ENCODE assay signal across 8 mouse cellular contexts in genomic region chr14:76164904-76165755, GRCm38 (mm10). TPM values are rescaled to one million over a fixed set of nuclear protein-coding genes. Genes with fewer than 3 reads are reported as not detected.
DNase-seq lines count a peak whose midpoint lies in the region; ATAC-seq and TF ChIP-seq lines count a peak whose summit lies in the region.

No protein-coding gene starts in this region.

- H3K79me2 ChIP-seq in C2C12 (ENCODE audit: control insufficient read depth, insufficient read depth), result no peaks in the 10 kb centered on the region

- H3K79me3 ChIP-seq in C2C12 (ENCODE audit: low read depth), result no peaks in the 10 kb centered on the region

- no peak for DNase-seq in heart, postnatal 25 days (ENCODE audit: low spot score)
- peak; percentile 59 for DNase-seq in embryonic facial prominence, embryonic 10.5 days (ENCODE audit: low spot score)
- DNase-seq in liver, postnatal 0 days, result no peak
- DNase-seq in stomach, postnatal 0 days (ENCODE audit: low spot score), result peak; percentile 65
- no peak for DNase-seq in T-cell, adult 2 months (ENCODE audit: low spot score)

- no peaks in the 10 kb centered on the region for H3K4me1 ChIP-seq in heart, embryonic 11.5 days (ENCODE audit: control insufficient read depth, insufficient read depth, low read length)
- H3K4me1 ChIP-seq in embryonic facial prominence, embryonic 10.5 days, result peaks cover 23% of the 10 kb centered on the region
- H3K4me1 ChIP-seq in hindbrain, embryonic 13.5 days (replicated peaks), result peaks cover 7% of the 10 kb centered on the region
- no peaks in the 10 kb centered on the region for H3K4me1 ChIP-seq in liver, postnatal 0 days (ENCODE audit: insufficient read depth)
- H3K4me1 ChIP-seq in stomach, postnatal 0 days (replicated peaks; ENCODE audit: control insufficient read depth, insufficient read depth), result no peaks in the 10 kb centered on the region

- ATAC-seq in heart, embryonic 11.5 days (replicated peaks; ENCODE audit: insufficient number of reproducible peaks, low FRiP score, low TSS enrichment), result no peak
- ATAC-seq in hindbrain, embryonic 13.5 days (ENCODE audit: low FRiP score), result peak; percentile 54
- no peak for ATAC-seq in liver, postnatal 0 days
- ATAC-seq in stomach, postnatal 0 days (ENCODE audit: low FRiP score, low TSS enrichment), result peak; percentile 85

- H3K27me3 ChIP-seq in heart, embryonic 11.5 days (ENCODE audit: control insufficient read depth, insufficient read depth, low read length), result 0 out of 2 replicates have a peak, but pooled peaks cover 3% of the 10 kb centered on the region
- H3K27me3 ChIP-seq in C2C12 (ENCODE audit: control insufficient read depth, insufficient read depth, insufficient read length), result no peaks in the 10 kb centered on the region
- peaks cover 24% of the 10 kb centered on the region for H3K27me3 ChIP-seq in embryonic facial prominence, embryonic 10.5 days (replicated peaks; ENCODE audit: low read depth, poor library complexity, severe bottlenecking)
- H3K27me3 ChIP-seq in hindbrain, embryonic 13.5 days, result peaks cover 4% of the 10 kb centered on the region; the same call in 1 of the 2 replicates
- H3K27me3 ChIP-seq in liver, postnatal 0 days (ENCODE audit: insufficient read depth, low read length), result peaks cover 8% of the 10 kb centered on the region
- no peaks in the 10 kb centered on the region for H3K27me3 ChIP-seq in stomach, postnatal 0 days (ENCODE audit: control insufficient read depth, insufficient read depth, low read length)

- no peak for TF ChIP-seq CTCF in C2C12 (IDR thresholded peaks at IDR 0.05; ENCODE audit: control insufficient read depth, insufficient read depth, insufficient read length)
- no peak for TF ChIP-seq CTCF in liver, postnatal 0 days (IDR thresholded peaks at IDR 0.05; ENCODE audit: low read depth)
- TF ChIP-seq CTCF in stomach, postnatal 0 days (IDR thresholded peaks at IDR 0.05; ENCODE audit: low read depth), result peak; percentile 8; the same call in 1 of the 2 replicates

- H3K27ac ChIP-seq in heart, embryonic 11.5 days (ENCODE audit: low read depth, low read length), result no peak overlapping the region
- no peak overlapping the region for H3K27ac ChIP-seq in embryonic facial prominence, embryonic 10.5 days (replicated peaks)
- no peak overlapping the region for H3K27ac ChIP-seq in hindbrain, embryonic 13.5 days
- H3K27ac ChIP-seq in liver, postnatal 0 days (ENCODE audit: low read depth), result no peak overlapping the region
- H3K27ac ChIP-seq in stomach, postnatal 0 days (replicated peaks), result peak overlapping the region; percentile 24; the same call in 1 of the 2 replicates

- no peaks in the 10 kb centered on the region for H3K9me3 ChIP-seq in heart, embryonic 11.5 days (replicated peaks; ENCODE audit: control insufficient read depth, low read length)
- H3K9me3 ChIP-seq in embryonic facial prominence, embryonic 10.5 days, result no peaks in the 10 kb centered on the region
- H3K9me3 ChIP-seq in hindbrain, embryonic 13.5 days, result no peaks in the 10 kb centered on the region
- no peaks in the 10 kb centered on the region for H3K9me3 ChIP-seq in liver, postnatal 0 days (ENCODE audit: low read length)
- no peaks in the 10 kb centered on the region for H3K9me3 ChIP-seq in stomach, postnatal 0 days (ENCODE audit: control insufficient read depth, low read length)

- no peaks in the 10 kb centered on the region for H3K36me3 ChIP-seq in heart, embryonic 11.5 days (ENCODE audit: control insufficient read depth, insufficient read depth, low read length)
- H3K36me3 ChIP-seq in C2C12 (ENCODE audit: control insufficient read depth, insufficient read depth), result no peaks in the 10 kb centered on the region
- no peaks in the 10 kb centered on the region for H3K36me3 ChIP-seq in embryonic facial prominence, embryonic 10.5 days (replicated peaks)
- no peaks in the 10 kb centered on the region for H3K36me3 ChIP-seq in hindbrain, embryonic 13.5 days
- no peaks in the 10 kb centered on the region for H3K36me3 ChIP-seq in liver, postnatal 0 days (replicated peaks; ENCODE audit: insufficient read depth, low read length)
- H3K36me3 ChIP-seq in stomach, postnatal 0 days (ENCODE audit: control insufficient read depth, insufficient read depth, low read length), result no peaks in the 10 kb centered on the region

- peak overlapping the region; percentile 60 for H3K4me2 ChIP-seq in heart, embryonic 11.5 days
- H3K4me2 ChIP-seq in hindbrain, embryonic 13.5 days, result peak overlapping the region; percentile 48
- peak overlapping the region; percentile 18; the same call in 1 of the 2 replicates for H3K4me2 ChIP-seq in liver, postnatal 0 days (ENCODE audit: low read depth, low read length)
- peak overlapping the region; percentile 39 for H3K4me2 ChIP-seq in stomach, postnatal 0 days (replicated peaks; ENCODE audit: low read depth)

- 18% methylated on average over 32 of the region's 32 CpGs for WGBS in heart, embryonic 11.5 days (ENCODE audit: insufficient replicate concordance)
- WGBS in embryonic facial prominence, embryonic 10.5 days, result 26% methylated on average over 32 of the region's 32 CpGs
- 29% methylated on average over 32 of the region's 32 CpGs for WGBS in hindbrain, embryonic 13.5 days
- WGBS in liver, postnatal 0 days (ENCODE audit: insufficient replicate concordance), result 22% methylated on average over 31 of the region's 32 CpGs
- 18% methylated on average over 32 of the region's 32 CpGs for WGBS in stomach, postnatal 0 days

- peak overlapping the region; percentile 46; the same call in 1 of the 2 replicates for H3K9ac ChIP-seq in heart, embryonic 11.5 days (ENCODE audit: low read depth, low read length)
- H3K9ac ChIP-seq in hindbrain, embryonic 13.5 days, result peak overlapping the region; percentile 29; the same call in 1 of the 2 replicates
- no peak overlapping the region for H3K9ac ChIP-seq in liver, postnatal 0 days (replicated peaks)
- H3K9ac ChIP-seq in stomach, postnatal 0 days (ENCODE audit: low read length), result 0 out of 2 replicates have a peak overlapping the region, but pooled peaks have one; percentile 2

- H3ac ChIP-seq in C2C12 (ENCODE audit: control insufficient read depth, insufficient read length, low read depth), result peak overlapping the region; percentile 18

- TF ChIP-seq EP300 in liver, postnatal 0 days (IDR thresholded peaks at IDR 0.05; ENCODE audit: low read depth), result no peak
- no peak for TF ChIP-seq EP300 in stomach, postnatal 0 days (optimal IDR thresholded peaks at IDR 0.05)

- intact Hi-C loops in heart, postnatal 25 days (cut with DNase I), result no loop called here

- H3K4me3 ChIP-seq in heart, embryonic 11.5 days (ENCODE audit: low read depth, low read length), result peak overlapping the region; percentile 30
- no peak overlapping the region for H3K4me3 ChIP-seq in C2C12 (ENCODE audit: insufficient read depth, poor library complexity, severe bottlenecking)
- peak overlapping the region; percentile 38 for H3K4me3 ChIP-seq in embryonic facial prominence, embryonic 10.5 days
- H3K4me3 ChIP-seq in hindbrain, embryonic 13.5 days, result peak overlapping the region; percentile 20
- H3K4me3 ChIP-seq in liver, postnatal 0 days (ENCODE audit: low read depth, low read length), result no peak overlapping the region
- H3K4me3 ChIP-seq in stomach, postnatal 0 days (ENCODE audit: low read depth, low read length), result peak overlapping the region; percentile 12; the same call in 1 of the 2 replicates

TF ChIP-seq in C2C12, 6 proteins besides CTCF, POLR2A, EP300 and RAD21:
- TF ChIP-seq MYOD1 (IDR thresholded peaks at IDR 0.05; ENCODE audit: control insufficient read depth, insufficient read length, low read depth), result no peak
- no peak for TF ChIP-seq FOSL1 (IDR thresholded peaks at IDR 0.05; ENCODE audit: insufficient read depth, low read length, poor library complexity, severe bottlenecking)
- no peak for TF ChIP-seq USF1 (IDR thresholded peaks at IDR 0.05; ENCODE audit: low read depth)
- TF ChIP-seq MAX (IDR thresholded peaks at IDR 0.05), result no peak
- no peak for TF ChIP-seq CEBPB (IDR thresholded peaks at IDR 0.05; ENCODE audit: low read depth)
- TF ChIP-seq MYOG (IDR thresholded peaks at IDR 0.05; ENCODE audit: control insufficient read depth, extremely low read depth, insufficient read length), result no peak

RNA-seq across cellular contexts. Expression of gene Nufip1, which starts 54.4 kb away (rescaled TPM):
- polyA plus RNA-seq in heart, embryonic 11.5 days (2014; fragmentation: Nextera tagmentation; extraction: Ambion mirVana), result 11.2 and 11.4 TPM in 2 replicates
- 1 to 10 TPM; 3.0 to 3.4 TPM for total RNA-seq in heart, postnatal 25 days (2021)
- polyA plus RNA-seq in C2C12 (2012; fragmentation: generic; extraction: Trizol), result 8.1 TPM
- polyA plus RNA-seq in embryonic facial prominence, embryonic 10.5 days (2016; fragmentation: Nextera tagmentation; extraction: Ambion mirVana), result 19.4 and 21.0 TPM in 2 replicates
- 14.7 and 15.6 TPM in 2 replicates for polyA plus RNA-seq in hindbrain, embryonic 13.5 days (2015; fragmentation: Nextera tagmentation; extraction: Ambion mirVana)
- polyA plus RNA-seq in liver, postnatal 0 days (2015; fragmentation: Nextera tagmentation; extraction: Ambion mirVana), result 4.7 and 5.1 TPM in 2 replicates
- 7.2 and 7.3 TPM in 2 replicates for polyA plus RNA-seq in stomach, postnatal 0 days (2015; fragmentation: Nextera tagmentation; extraction: Ambion mirVana)

RNA-seq across cellular contexts. Expression of gene Gpalpp1, which starts 54.6 kb away (rescaled TPM):
- 10.4 and 14.1 TPM in 2 replicates for polyA plus RNA-seq in heart, embryonic 11.5 days (2014; fragmentation: Nextera tagmentation; extraction: Ambion mirVana)
- 10 to 100 TPM in 1 of 2 experiments, 1 to 10 TPM in 1; 10.0 to 10.8 TPM for total RNA-seq in heart, postnatal 25 days (2021)
- 4.7 TPM for polyA plus RNA-seq in C2C12 (2012; fragmentation: generic; extraction: Trizol)
- 15.6 and 16.1 TPM in 2 replicates for polyA plus RNA-seq in embryonic facial prominence, embryonic 10.5 days (2016; fragmentation: Nextera tagmentation; extraction: Ambion mirVana)
- polyA plus RNA-seq in hindbrain, embryonic 13.5 days (2015; fragmentation: Nextera tagmentation; extraction: Ambion mirVana), result 12.7 and 13.2 TPM in 2 replicates
- 2.6 and 3.2 TPM in 2 replicates for polyA plus RNA-seq in liver, postnatal 0 days (2015; fragmentation: Nextera tagmentation; extraction: Ambion mirVana)
- 6.3 and 6.4 TPM in 2 replicates for polyA plus RNA-seq in stomach, postnatal 0 days (2015; fragmentation: Nextera tagmentation; extraction: Ambion mirVana)

Comparison
In these comparisons a context has a peak if more than half of its experiments do, and no peak if none do; other contexts are left out.
1. ATAC-seq: peak in hindbrain, embryonic 13.5 days (single experiment) and stomach, postnatal 0 days (single experiment); none in heart, embryonic 11.5 days (single experiment) and liver, postnatal 0 days (single experiment).
2. H3K4me3 ChIP-seq: peak in heart, embryonic 11.5 days (single experiment), embryonic facial prominence, embryonic 10.5 days (single experiment), hindbrain, embryonic 13.5 days (single experiment) and stomach, postnatal 0 days (single experiment); none in C2C12 (single experiment) and liver, postnatal 0 days (single experiment).
3. DNase-seq: peak in embryonic facial prominence, embryonic 10.5 days (single experiment) and stomach, postnatal 0 days (single experiment); none in heart, postnatal 25 days (single experiment), liver, postnatal 0 days (single experiment) and T-cell, adult 2 months (single experiment).
4. Peak in every context shown above with its lines, with median percentiles within 50 percentile points of each other: H3K4me2 ChIP-seq.